Mouse (Mus musculus) heart, postnatal 0 days (tissue): ENCODE measurements at regions not wholly inside any gene's neighbourhood (a gene's known extent, or its start where the extent isn't known, plus 50 kb on each side); places are given as distances from the start of the nearest gene placed in this dataset.

Source experiments
- CTCF ChIP-seq: IDR thresholded peaks from 2 replicates; pipeline ENCODE4 v1.5.1; 2016; ENCODE audit warnings: antibody characterized with exemption, control low read depth, low read depth
- EP300 ChIP-seq: IDR thresholded peaks from 2 replicates; pipeline ENCODE4 v1.6.1; 2016; ENCODE audit warnings: antibody characterized with exemption, low read depth

DNA sequence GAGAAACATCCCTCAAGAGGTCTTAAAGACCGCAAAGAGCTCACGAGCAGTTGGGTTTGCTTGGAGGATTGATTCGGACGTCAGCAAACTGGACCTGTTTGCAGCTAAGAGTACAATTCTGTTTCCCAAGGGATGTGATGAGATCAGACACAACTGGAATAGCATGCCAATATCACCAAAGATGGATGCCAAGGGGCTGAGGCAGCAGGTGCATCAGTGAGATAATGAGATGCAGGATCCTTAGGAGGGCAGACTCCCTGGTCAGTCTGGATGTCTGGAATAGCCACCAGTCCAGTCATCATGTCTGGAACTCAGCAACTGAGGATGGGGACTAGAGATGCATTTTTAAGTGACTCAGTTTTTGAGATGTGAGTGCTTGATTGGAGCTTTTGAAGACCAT, 85.6 kb upstream of the Sgk1 start:
- no peak for TF ChIP-seq EP300
- TF ChIP-seq CTCF = no peak
